Mouse (Mus musculus) frontal cortex, postnatal 25 days (tissue): Measurements from ENCODE around the gene Atp6v1fnb.
A peak's percentile ranks its signal among the peaks of the same experiment; 100 is the strongest.

ENCODE experiments used
- DNase-seq, 2 experiments: peaks; one replicate each; pipeline ENCODE4 v3.0.0; 2022; ENCODE audit warnings: low spot score in 2 of 2

Gene Atp6v1fnb

GRCm38 (mm10) chr6:29467583-29468354 lies 3.5 kb upstream of the Atp6v1fnb start, which contains the start of gene Atp6v1f:
Gene Atp6v1f (plus strand): TSS chr6:29467718.
- DNase-seq = peak; percentile 76 to 92

GRCm38 (mm10) chr6:29468851-29469250 lies 2.4 kb upstream of the Atp6v1fnb start:
- no peak for DNase-seq

GRCm38 (mm10) chr6:29473941-29474691 lies 2.9 kb downstream of the Atp6v1fnb start:
- peak; percentile 35 to 56 for DNase-seq

- DNase-seq = no peak
These were observed 3.5 kb downstream of the Atp6v1fnb start for GRCm38 (mm10) chr6:29474736-29475135.

GRCm38 (mm10) chr6:29482691-29483090 lies 11.5 kb downstream of the Atp6v1fnb start:
- DNase-seq = no peak

- DNase-seq = peak; percentile 23 to 47
These were observed 13.7 kb downstream of the Atp6v1fnb start for GRCm38 (mm10) chr6:29484716-29485559.

GRCm38 (mm10) chr6:29485951-29486350 lies 14.7 kb downstream of the Atp6v1fnb start:
- DNase-seq = no peak

- no peak for DNase-seq
These were observed 22.9 kb downstream of the Atp6v1fnb start for GRCm38 (mm10) chr6:29494101-29494500.

GRCm38 (mm10) chr6:29496270-29496669 lies 25.0 kb downstream of the Atp6v1fnb start:
- no peak for DNase-seq

GRCm38 (mm10) chr6:29497791-29498190 lies 26.6 kb downstream of the Atp6v1fnb start:
- no peak for DNase-seq

GRCm38 (mm10) chr6:29500177-29500576 lies 28.9 kb downstream of the Atp6v1fnb start:
- DNase-seq = no peak

- no peak for DNase-seq
These were observed 29.6 kb downstream of the Atp6v1fnb start for GRCm38 (mm10) chr6:29500810-29501209.

GRCm38 (mm10) chr6:29501599-29501998 lies 30.4 kb downstream of the Atp6v1fnb start:
- DNase-seq = no peak

- no peak for DNase-seq
These were observed 34.3 kb downstream of the Atp6v1fnb start for GRCm38 (mm10) chr6:29505493-29505892.

GRCm38 (mm10) chr6:29506834-29507233 lies 35.6 kb downstream of the Atp6v1fnb start:
- DNase-seq = no peak

- no peak for DNase-seq
These were observed 36.4 kb downstream of the Atp6v1fnb start, which contains the start of gene Kcp for GRCm38 (mm10) chr6:29507447-29508309. Gene Kcp (minus strand): TSS chr6:29507952.

- DNase-seq = no peak
These were observed 37.8 kb downstream of the Atp6v1fnb start for GRCm38 (mm10) chr6:29509086-29509485.

GRCm38 (mm10) chr6:29513284-29513683 lies 42.0 kb downstream of the Atp6v1fnb start:
- DNase-seq = no peak

- DNase-seq = peak; percentile 48 to 57
These were observed 45.9 kb downstream of the Atp6v1fnb start for GRCm38 (mm10) chr6:29517139-29517538.

GRCm38 (mm10) chr6:29522626-29523300 lies 51.5 kb downstream of the Atp6v1fnb start:
- no peak for DNase-seq
